Mouse (Mus musculus) intestine, embryonic 14.5 days (tissue): ENCODE data around the gene Susd5. TPM values are rescaled to one million over a fixed set of nuclear protein-coding genes. Genes with fewer than 3 reads are reported as not detected.

Experiments
- ATAC-seq: fragments of 200-750 bp; cut with Nextera tagmentation; replicated peaks from 2 replicates; pipeline ENCODE4 v1.8.0; 2017; ENCODE audit warnings: low read depth, moderate number of reproducible peaks, moderate TSS enrichment, moderate library complexity; ENCODE audit not compliant: low FRiP score, low TSS enrichment
- DNase-seq: peaks from one replicate; pipeline ENCODE4 v3.0.0-alpha.2; 2018; ENCODE audit warnings: low spot score
- H3K27ac ChIP-seq: fragments of 300-500 bp; sonication (generic); 2 replicates; pipeline ENCODE4 v1.5.1; 2014; ENCODE audit warnings: low read depth, mild to moderate bottlenecking, control low read depth
- H3K27me3 ChIP-seq: fragments of 300-500 bp; sonication (generic); replicated peaks from 2 replicates; pipeline ENCODE4 v1.6.1; 2014; ENCODE audit warnings: low read length, control low read depth; ENCODE audit not compliant: control insufficient read depth, insufficient read depth
- H3K36me3 ChIP-seq: fragments of 300-500 bp; sonication (generic); 2 replicates; pipeline ENCODE4 v1.6.1; 2014; ENCODE audit warnings: low read length, control low read depth; ENCODE audit not compliant: control insufficient read depth, insufficient read depth
- H3K4me1 ChIP-seq: fragments of 300-500 bp; sonication (generic); replicated peaks from 2 replicates; pipeline ENCODE4 v1.6.1; 2014; ENCODE audit warnings: low read length, control low read depth, mixed read lengths; ENCODE audit not compliant: control insufficient read depth, insufficient read depth
- H3K4me2 ChIP-seq: fragments of 300-500 bp; sonication (generic); 2 replicates; pipeline ENCODE4 v1.6.1; 2014; ENCODE audit warnings: low read length
- H3K4me3 ChIP-seq: fragments of 300-500 bp; sonication (generic); 2 replicates; pipeline ENCODE4 v1.5.1; 2014; ENCODE audit warnings: low read depth, low read length, control low read depth, mixed read lengths
- H3K9ac ChIP-seq: fragments of 300-500 bp; sonication (generic); 2 replicates; pipeline ENCODE4 v1.6.1; 2014; ENCODE audit warnings: mild to moderate bottlenecking, low read length
- H3K9me3 ChIP-seq: fragments of 300-500 bp; sonication (generic); 2 replicates; pipeline ENCODE4 v1.6.1; 2016; ENCODE audit warnings: low read length, control low read depth; ENCODE audit not compliant: control insufficient read depth
- WGBS: fragments of 180-500 bp; shearing (Covaris S2); extraction: QIAGEN DNeasy Blood & Tissue Kit; methylation state at CpG from one replicate; pipeline ENCODE4 v1.1.7; 2014; 5-methylcytosine and 5-hydroxymethylcytosine counted together
- polyA plus RNA-seq: library from polyadenylated mRNA; unstranded; fragments of >200 nt; fragmentation: Nextera tagmentation; extraction: Ambion mirVana; gene quantifications from 2 replicates; pipeline ENCODE4 v1.2.1, GENCODE M21; 2014

Gene Susd5
- polyA plus RNA-seq, 1 experiment from 2014 or later, result 0.80 TPM

DNA sequence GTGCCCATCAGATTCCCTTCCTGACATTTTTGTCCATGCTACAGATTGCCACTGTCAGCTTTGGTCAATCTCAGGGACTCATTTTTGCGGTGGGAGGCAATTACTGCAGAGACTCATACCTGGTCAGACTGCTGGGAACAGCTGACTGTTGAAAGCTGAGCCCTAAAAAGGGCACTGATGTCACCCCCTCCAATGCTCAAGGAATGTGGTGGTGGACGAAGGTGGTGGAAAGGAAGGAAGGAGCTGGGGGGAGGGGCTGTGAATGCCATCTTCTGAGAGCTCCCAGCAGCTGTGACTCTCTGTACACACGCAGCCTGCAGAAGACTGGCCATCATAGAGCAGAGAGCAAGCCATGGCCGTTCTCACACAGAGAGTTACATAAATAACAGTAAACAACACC lies 34.8 kb upstream of the Susd5 start:
- no peak overlapping the region for H3K4me3 ChIP-seq
- H3K4me1 ChIP-seq, result no peaks in the 10 kb centered on the region; the same call in 1 of the 2 replicates
- DNase-seq (no peak), ATAC-seq (no peak)
- H3K9me3 ChIP-seq, result no peaks in the 10 kb centered on the region
- no peak overlapping the region for H3K9ac ChIP-seq
- no peaks in the 10 kb centered on the region for H3K36me3 ChIP-seq
- no peak overlapping the region for H3K27ac ChIP-seq
- H3K4me2 ChIP-seq, result no peak overlapping the region
- 33% methylated on average over 4 of the region's 4 CpGs for WGBS
- peaks cover 6% of the 10 kb centered on the region; the same call in 1 of the 2 replicates for H3K27me3 ChIP-seq

DNA sequence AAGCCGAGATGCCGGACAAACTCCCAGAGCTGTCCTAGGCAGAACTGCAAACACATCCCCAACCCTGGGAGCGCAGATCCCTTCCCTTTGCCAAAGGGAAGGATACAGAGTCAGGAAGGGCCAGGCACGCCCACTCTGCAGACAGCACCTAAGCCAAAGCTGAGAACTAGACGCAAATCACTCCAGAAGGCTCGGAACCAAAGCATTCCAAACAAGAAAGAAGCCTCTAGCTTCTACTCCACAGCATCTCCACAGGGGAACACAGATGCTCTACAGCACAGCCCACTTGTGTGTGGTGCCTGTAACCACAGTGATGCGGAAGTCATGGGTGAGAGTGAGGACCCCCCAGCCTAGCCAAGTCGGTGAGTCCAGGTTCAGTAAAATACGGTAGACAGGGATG lies 31.8 kb upstream of the Susd5 start:
- DNase-seq (no peak), ATAC-seq (no peak)
- Histone ChIP-seq H3K9ac (no peak overlapping the region), H3K9me3 (no peaks in the 10 kb centered on the region), H3K4me3 (no peak overlapping the region), H3K27ac (no peak overlapping the region), H3K4me2 (no peak overlapping the region), H3K27me3 (peaks cover 6% of the 10 kb centered on the region; the same call in 1 of the 2 replicates), H3K36me3 (no peaks in the 10 kb centered on the region), H3K4me1 (no peaks in the 10 kb centered on the region; the same call in 1 of the 2 replicates)
- 46% methylated on average over 9 of the region's 9 CpGs for WGBS

DNA sequence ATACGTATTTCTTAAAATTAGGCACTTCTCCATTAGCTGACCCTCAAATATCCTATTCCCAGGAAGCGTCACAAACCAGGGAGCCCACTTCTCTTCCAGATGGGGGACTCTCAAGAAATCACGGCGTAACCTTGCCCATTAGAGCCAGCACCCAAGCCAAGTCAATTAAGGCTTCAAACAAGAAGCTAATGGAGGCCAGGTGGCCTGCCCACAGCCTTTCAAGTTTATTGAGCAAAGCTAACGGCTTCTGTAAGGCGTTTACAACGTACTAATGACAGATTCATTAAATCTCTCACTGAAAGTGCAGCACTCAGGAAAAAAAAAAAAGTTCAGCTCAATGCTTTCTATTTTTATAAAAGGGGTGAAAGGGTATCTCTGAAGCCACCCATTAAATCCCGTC lies 31.1 kb upstream of the Susd5 start:
- Histone ChIP-seq H3K27me3 (peaks cover 6% of the 10 kb centered on the region; the same call in 1 of the 2 replicates), H3K4me3 (peak overlapping the region; percentile 54), H3K9ac (peak overlapping the region; percentile 45; the same call in 1 of the 2 replicates), H3K4me1 (no peaks in the 10 kb centered on the region; the same call in 1 of the 2 replicates), H3K9me3 (no peaks in the 10 kb centered on the region), H3K27ac (no peak overlapping the region), H3K36me3 (no peaks in the 10 kb centered on the region), H3K4me2 (peak overlapping the region; percentile 94)
- ATAC-seq (no peak), DNase-seq (no peak)
- 9% methylated on average over 8 of the region's 8 CpGs for WGBS

DNA sequence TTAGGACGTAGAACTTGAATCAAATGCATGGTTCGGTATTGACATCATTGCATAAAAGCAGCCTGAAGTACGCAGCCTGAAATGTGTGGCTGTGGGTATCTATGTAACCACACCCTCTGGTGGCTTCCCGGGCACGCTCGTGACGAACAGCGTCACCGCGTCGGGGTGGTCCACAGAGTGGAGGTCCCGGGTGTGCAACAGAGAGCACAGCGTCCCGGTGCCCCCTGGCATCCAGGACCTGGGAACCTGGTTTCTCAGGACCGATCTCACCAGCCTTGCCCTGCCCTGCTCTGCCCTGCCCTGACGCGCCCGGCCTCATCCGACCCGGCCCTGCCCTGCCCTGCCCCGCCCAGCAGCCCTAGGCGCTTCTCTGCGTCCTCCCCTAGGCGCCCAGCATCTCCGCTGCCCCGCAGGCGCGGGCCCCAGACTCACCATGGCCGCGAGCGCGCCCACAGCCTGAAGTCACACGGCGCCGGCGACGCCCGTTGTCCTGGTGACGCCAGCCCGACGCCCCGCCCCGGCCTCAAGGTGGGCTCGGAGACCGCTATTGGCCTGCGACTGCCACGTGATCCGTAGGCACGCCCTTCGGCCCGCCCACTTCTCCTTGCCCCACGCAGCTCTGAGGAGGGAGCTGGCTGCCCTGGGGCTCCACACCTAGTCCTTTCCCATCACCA lies 30.5 kb upstream of the Susd5 start:
- ATAC-seq (peak; percentile 93), DNase-seq (peak; percentile 79)
- H3K4me1 ChIP-seq, result no peaks in the 10 kb centered on the region; the same call in 1 of the 2 replicates
- peak overlapping the region; percentile 54 for H3K4me3 ChIP-seq
- under 1% methylated on average over 48 of the region's 52 CpGs for WGBS
- H3K9me3 ChIP-seq, result no peaks in the 10 kb centered on the region
- peak overlapping the region; percentile 45 for H3K9ac ChIP-seq
- H3K36me3 ChIP-seq, result no peaks in the 10 kb centered on the region
- H3K27me3 ChIP-seq, result peaks cover 6% of the 10 kb centered on the region; the same call in 1 of the 2 replicates
- H3K27ac ChIP-seq, result no peak overlapping the region
- peak overlapping the region; percentile 94 for H3K4me2 ChIP-seq

DNA sequence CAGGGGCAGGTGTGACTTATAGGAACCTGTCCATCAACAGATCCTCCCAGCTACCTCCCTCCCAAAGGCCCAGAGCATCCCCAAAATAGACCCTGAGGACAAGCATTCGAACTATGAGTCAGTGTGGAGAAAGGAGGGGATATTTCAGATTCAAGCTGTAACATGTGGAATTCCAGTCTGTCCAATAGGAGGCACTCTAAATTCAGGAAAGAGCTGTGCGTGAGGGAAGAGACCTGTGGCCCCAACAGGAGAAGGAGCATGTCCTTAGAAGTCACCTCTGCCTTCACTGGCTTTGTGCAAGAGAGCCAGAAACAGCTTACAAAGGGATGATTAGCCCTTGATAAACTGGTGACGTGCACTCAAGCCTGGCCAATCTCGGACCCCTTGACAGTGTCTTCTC lies 16.0 kb upstream of the Susd5 start:
- no peak overlapping the region for H3K27ac ChIP-seq
- no peak for ATAC-seq
- H3K27me3 ChIP-seq, result no peaks in the 10 kb centered on the region
- H3K9me3 ChIP-seq, result no peaks in the 10 kb centered on the region
- H3K9ac ChIP-seq, result no peak overlapping the region
- WGBS, result 79% methylated on average over 4 of the region's 4 CpGs
- no peak overlapping the region for H3K4me3 ChIP-seq
- no peaks in the 10 kb centered on the region for H3K4me1 ChIP-seq
- H3K36me3 ChIP-seq, result no peaks in the 10 kb centered on the region
- H3K4me2 ChIP-seq, result no peak overlapping the region
- no peak for DNase-seq

DNA sequence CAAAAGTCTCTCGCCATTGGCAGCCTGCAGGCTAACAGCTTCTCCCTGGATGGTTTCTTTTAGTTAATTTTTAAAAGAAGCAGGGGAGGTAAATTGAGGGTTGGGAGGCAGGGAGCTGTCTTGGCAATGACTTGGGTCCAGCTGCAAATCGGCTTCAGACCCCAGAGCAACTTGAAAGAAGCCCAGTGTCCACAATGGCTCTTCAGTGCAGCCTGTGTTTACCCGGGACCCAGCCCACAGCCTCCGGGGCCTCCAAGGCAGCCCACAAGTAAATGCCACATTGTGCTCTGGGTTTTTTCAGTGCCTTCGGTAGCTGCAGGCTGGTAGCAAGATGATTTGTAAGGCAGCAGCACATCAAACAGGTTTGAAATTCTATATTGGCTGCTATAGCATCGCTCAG lies 14.4 kb upstream of the Susd5 start:
- 31% methylated on average over 6 of the region's 6 CpGs for WGBS

DNA sequence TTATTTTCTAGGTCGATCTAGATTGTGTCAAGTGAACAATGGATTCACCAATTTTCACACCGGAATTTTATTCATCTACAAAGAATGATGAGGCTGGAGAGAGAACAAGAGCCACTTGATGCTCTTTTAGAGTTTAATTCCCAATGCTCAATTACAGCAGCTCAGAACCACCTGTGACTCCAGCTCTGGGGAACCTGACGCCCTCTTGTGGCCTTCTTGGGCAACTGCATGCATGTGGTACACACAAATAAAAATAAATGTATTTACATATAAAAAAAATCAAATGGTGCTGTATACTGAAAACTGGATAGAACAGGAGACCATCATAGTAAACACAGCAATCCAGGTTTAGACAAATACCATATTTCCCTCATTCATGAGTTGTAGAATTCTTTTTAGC lies 12.5 kb upstream of the Susd5 start:
- no peaks in the 10 kb centered on the region for H3K9me3 ChIP-seq
- ATAC-seq (no peak), DNase-seq (no peak)
- no peaks in the 10 kb centered on the region for H3K36me3 ChIP-seq
- WGBS, result 53% methylated on average over 3 of the region's 3 CpGs
- H3K4me3 ChIP-seq, result no peak overlapping the region
- no peak overlapping the region for H3K27ac ChIP-seq
- no peaks in the 10 kb centered on the region for H3K27me3 ChIP-seq
- no peak overlapping the region for H3K4me2 ChIP-seq
- H3K9ac ChIP-seq, result no peak overlapping the region
- no peaks in the 10 kb centered on the region for H3K4me1 ChIP-seq

More for the DNA sequence above, 14.4 kb upstream of the Susd5 start:
- H3K4me3 ChIP-seq, result no peak overlapping the region
- no peak overlapping the region for H3K27ac ChIP-seq
- H3K4me2 ChIP-seq, result peak overlapping the region; percentile 31
- no peaks in the 10 kb centered on the region for H3K36me3 ChIP-seq
- H3K27me3 ChIP-seq, result no peaks in the 10 kb centered on the region
- DNase-seq, result no peak
- no peaks in the 10 kb centered on the region for H3K4me1 ChIP-seq
- no peaks in the 10 kb centered on the region for H3K9me3 ChIP-seq
- no peak for ATAC-seq
- no peak overlapping the region for H3K9ac ChIP-seq

DNA sequence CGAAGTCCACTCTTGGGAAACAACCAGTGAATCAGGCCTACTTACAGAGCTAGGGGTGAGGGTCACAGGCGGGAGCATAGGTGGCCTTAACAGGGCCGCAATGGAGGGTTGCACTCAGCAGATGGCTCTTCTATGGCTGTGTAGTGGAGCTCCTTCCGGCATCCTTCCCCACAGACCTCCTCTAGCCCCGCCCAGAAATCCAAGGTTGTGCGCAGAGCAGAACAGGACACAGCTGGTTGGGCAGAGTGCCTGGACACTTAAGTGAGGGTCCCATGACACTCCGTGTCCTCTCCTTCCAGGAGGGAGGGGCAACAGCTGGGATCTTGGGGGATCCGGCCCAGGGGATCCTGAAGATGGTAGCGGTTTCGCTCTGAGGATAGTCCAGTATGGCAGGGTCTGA lies 10.9 kb upstream of the Susd5 start, which contains the start of gene Fbxl2:
Fbxl2 (minus strand) TSS at position 164 of the 400 bp plus-strand sequence.
- 84% methylated on average over 10 of the region's 10 CpGs for WGBS
- Histone ChIP-seq H3K9me3 (no peaks in the 10 kb centered on the region), H3K4me2 (no peak within 1 kb of the TSS), H3K27ac (no peak within 1 kb of the TSS), H3K36me3 (no peaks in the 10 kb centered on the region), H3K4me1 (no peaks in the 10 kb centered on the region), H3K4me3 (no peak within 1 kb of the TSS), H3K9ac (no peak within 1 kb of the TSS), H3K27me3 (no peaks in the 10 kb centered on the region)
- ATAC-seq (0 out of 2 replicates have a peak, but pooled peaks have one; percentile 53), DNase-seq (no peak)

DNA sequence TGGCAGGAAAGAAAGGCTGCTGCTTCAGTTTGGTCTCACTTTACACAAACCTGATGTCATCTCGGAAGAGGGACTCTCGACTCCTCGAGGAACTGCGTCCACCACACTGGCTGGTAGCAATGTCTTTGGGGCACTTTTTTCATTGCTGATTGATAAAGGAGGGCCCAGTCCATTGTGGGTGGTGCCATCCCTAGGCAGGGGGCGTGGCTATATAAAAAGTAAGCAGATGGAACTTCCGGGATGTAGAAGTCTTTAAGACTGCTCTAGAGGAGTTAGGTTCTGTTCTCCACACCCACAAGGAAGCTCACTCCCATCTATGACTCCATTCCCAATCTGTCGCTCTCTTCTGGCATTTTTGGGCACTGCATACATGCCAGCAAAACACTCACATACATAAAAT lies 10.3 kb upstream of the Susd5 start:
- H3K4me2 ChIP-seq, result no peak overlapping the region
- H3K36me3 ChIP-seq, result no peaks in the 10 kb centered on the region
- H3K4me3 ChIP-seq, result no peak overlapping the region
- WGBS, result 89% methylated on average over 7 of the region's 7 CpGs
- H3K9me3 ChIP-seq, result no peaks in the 10 kb centered on the region
- DNase-seq, result no peak
- H3K4me1 ChIP-seq, result no peaks in the 10 kb centered on the region
- H3K9ac ChIP-seq, result no peak overlapping the region
- no peaks in the 10 kb centered on the region for H3K27me3 ChIP-seq
- H3K27ac ChIP-seq, result no peak overlapping the region
- no peak for ATAC-seq
